Mouse (Mus musculus) liver, embryonic 14.5 days (tissue): Measurements from ENCODE around the gene Atg16l2. TPM values are rescaled to one million over a fixed set of nuclear protein-coding genes. Genes with fewer than 3 reads are reported as not detected.
A peak's percentile ranks its signal among the peaks of the same experiment; 100 is the strongest.

Source experiments
- ATAC-seq: fragments of 200-750 bp; cut with Nextera tagmentation; 2 replicates; pipeline ENCODE4 v1.8.0; 2017; ENCODE audit warnings: moderate number of reproducible peaks, mild to moderate bottlenecking, moderate library complexity; ENCODE audit not compliant: insufficient read depth
- DNase-seq, 3 experiments: peaks; one replicate each; pipeline ENCODE4 v3.0.0-alpha.2; 2012 to 2013; ENCODE audit warnings: low read depth in 3 of 3, low spot score in 3 of 3
- H3K27ac ChIP-seq: fragments of 300-500 bp; sonication (generic); 2 replicates; pipeline ENCODE4 v1.5.1; 2014; ENCODE audit warnings: moderate library complexity, mild to moderate bottlenecking, control low read depth, inconsistent platforms
- H3K27me3 ChIP-seq: fragments of 300-500 bp; sonication (generic); 2 replicates; pipeline ENCODE4 v1.6.1; 2014; ENCODE audit warnings: mild to moderate bottlenecking, low read length, moderate library complexity; ENCODE audit not compliant: control insufficient read depth, insufficient read depth
- H3K36me3 ChIP-seq: fragments of 300-500 bp; sonication (generic); replicated peaks from 2 replicates; pipeline ENCODE4 v1.6.1; 2014; ENCODE audit warnings: low read depth; ENCODE audit not compliant: control insufficient read depth, insufficient read depth
- H3K4me1 ChIP-seq, 2 experiments: fragments of 200-500 bp in 1 of 2; fragments of 300-500 bp in 1 of 2; sonication (generic) in 1 of 2; replicated peaks; 2 replicates each; pipeline ENCODE4 v1.6.1; 2012 to 2014; ENCODE audit warnings: antibody characterized with exemption in 1 of 2, inconsistent platforms in 1 of 2, low read length in 1 of 2; ENCODE audit not compliant: control insufficient read depth in 2 of 2, insufficient read depth in 2 of 2
- H3K4me2 ChIP-seq: fragments of 300-500 bp; sonication (generic); 2 replicates; pipeline ENCODE4 v1.6.1; 2014; ENCODE audit warnings: low read depth, mild to moderate bottlenecking, control low read depth, moderate library complexity
- H3K4me3 ChIP-seq, 2 experiments: fragments of 200-500 bp in 1 of 2; fragments of 300-500 bp in 1 of 2; sonication (generic) in 1 of 2; 2 replicates each; pipeline ENCODE4 v1.5.1; 2012 to 2014; ENCODE audit warnings: low read depth in 2 of 2, low read length in 2 of 2, mild to moderate bottlenecking in 2 of 2, control low read depth in 1 of 2, inconsistent platforms in 1 of 2, moderate library complexity in 1 of 2; ENCODE audit not compliant: insufficient read depth in 1 of 2
- H3K9ac ChIP-seq: fragments of 300-500 bp; sonication (generic); replicated peaks from 2 replicates; pipeline ENCODE4 v1.6.1; 2014; ENCODE audit warnings: mild to moderate bottlenecking, control low read depth, moderate library complexity
- H3K9me3 ChIP-seq: fragments of 300-500 bp; sonication (generic); 2 replicates; pipeline ENCODE4 v1.6.1; 2016; ENCODE audit warnings: low read length, mixed read lengths; ENCODE audit not compliant: control insufficient read depth
- CTCF ChIP-seq: IDR thresholded peaks from 2 replicates; pipeline ENCODE4 v1.5.1; 2016; ENCODE audit warnings: antibody characterized with exemption, low read depth, control low read depth
- EP300 ChIP-seq: IDR thresholded peaks from 2 replicates; pipeline ENCODE4 v1.6.1; 2016; ENCODE audit warnings: antibody characterized with exemption, low read depth
- WGBS: fragments of 180-500 bp; shearing (Covaris S2); extraction: QIAGEN DNeasy Blood & Tissue Kit; methylation state at CpG from one replicate; pipeline ENCODE4 v1.1.7; 2014; ENCODE audit not compliant: insufficient replicate concordance; 5-methylcytosine and 5-hydroxymethylcytosine counted together
- polyA plus RNA-seq, 2 experiments: library from polyadenylated mRNA; depleted of rRNA in 1 of 2; stranded (reverse) in 1 of 2; unstranded in 1 of 2; fragments of >200 nt; fragmentation: Nextera tagmentation in 1 of 2; extraction: Ambion mirVana in 1 of 2; gene quantifications; 2 replicates each; pipeline versions ENCODE4 v1.2.1 to v1.2.3; 2012 to 2014

Atg16l2 gene
- polyA plus RNA-seq, 2 experiments = 1.8 to 3.1 TPM

GRCm38 (mm10) chr7:101323141-101323594 lies 21.1 kb upstream of the Atg16l2 start:
- no peaks in the 10 kb centered on the region for H3K27me3 ChIP-seq
- ATAC-seq (peak; percentile 49), DNase-seq (no peak)
- TF ChIP-seq EP300 (no peak), CTCF (peak; percentile 64)
- H3K9me3 ChIP-seq = no peaks in the 10 kb centered on the region
- 34% methylated on average over 4 of the region's 4 CpGs for WGBS
- no peak overlapping the region for H3K27ac ChIP-seq
- H3K4me3 ChIP-seq = peak overlapping the region; percentile 57 to 66
- no peaks in the 10 kb centered on the region; the same call in 1 of the 2 replicates for H3K36me3 ChIP-seq
- H3K9ac ChIP-seq = no peak overlapping the region
- H3K4me1 ChIP-seq = peaks cover 21 to 55% of the 10 kb centered on the region in 2 experiments
- H3K4me2 ChIP-seq = peak overlapping the region; percentile 76

DNA sequence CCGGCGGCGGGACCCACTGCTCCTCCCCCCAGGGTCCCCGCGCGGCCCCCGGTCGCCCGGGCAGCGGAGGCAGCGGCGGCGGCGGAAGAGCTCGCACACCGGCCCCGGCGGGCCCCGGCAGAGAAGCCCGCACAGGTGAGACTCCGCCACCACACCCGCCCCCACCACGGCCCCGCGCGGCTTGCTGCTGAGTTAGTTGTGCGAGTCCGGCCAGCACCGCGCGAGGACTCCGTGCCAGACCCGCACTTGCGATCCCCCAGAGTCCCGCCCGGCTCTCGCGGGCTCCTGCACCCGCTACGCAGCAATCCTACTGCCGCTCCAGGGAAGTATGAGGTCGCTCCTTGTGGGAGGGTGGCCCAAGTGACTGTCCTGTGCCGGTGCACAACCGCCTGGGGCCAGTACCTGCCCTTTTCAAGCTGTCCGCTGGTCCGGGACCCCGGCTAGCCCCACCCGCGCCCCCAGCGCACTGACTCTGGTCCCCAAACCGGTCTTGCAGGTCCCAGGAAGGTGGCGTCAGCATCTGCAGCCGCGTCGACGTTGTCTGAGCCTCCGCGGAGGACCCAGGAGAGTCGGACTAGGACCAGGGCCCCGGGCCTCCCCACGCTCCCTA lies 19.3 kb upstream of the Atg16l2 start:
- no peak for DNase-seq
- 2% methylated on average over 51 of the region's 61 CpGs for whole genome bisulfite sequencing
- TF ChIP-seq CTCF (no peak), EP300 (no peak)

GRCm38 (mm10) chr7:101320399-101321217 lies 18.6 kb upstream of the Atg16l2 start:
- H3K9me3 ChIP-seq = no peaks in the 10 kb centered on the region
- no peak for DNase-seq
- H3K27ac ChIP-seq = peak overlapping the region; percentile 41
- peak overlapping the region; percentile 78 for H3K9ac ChIP-seq
- WGBS = 6% methylated on average over 33 of the region's 37 CpGs
- no peak for TF ChIP-seq EP300
- no peak for TF ChIP-seq CTCF
- no peaks in the 10 kb centered on the region for H3K27me3 ChIP-seq
- peak overlapping the region; percentile 57 to 66 for H3K4me3 ChIP-seq
- peak overlapping the region; percentile 76 for H3K4me2 ChIP-seq
- ATAC-seq = peak; percentile 30
- no peaks in the 10 kb centered on the region for H3K36me3 ChIP-seq
- H3K4me1 ChIP-seq = peaks cover 46 to 75% of the 10 kb centered on the region in 2 experiments

More for the DNA sequence above, 19.3 kb upstream of the Atg16l2 start:
- H3K4me3 ChIP-seq = peak overlapping the region; percentile 57 to 66
- peak overlapping the region; percentile 78 for H3K9ac ChIP-seq
- no peaks in the 10 kb centered on the region for H3K36me3 ChIP-seq
- no peaks in the 10 kb centered on the region for H3K27me3 ChIP-seq
- peak overlapping the region; percentile 6; the same call in 1 of the 2 replicates for H3K27ac ChIP-seq
- peaks cover 39 to 69% of the 10 kb centered on the region in 2 experiments for H3K4me1 ChIP-seq
- no peaks in the 10 kb centered on the region for H3K9me3 ChIP-seq
- peak overlapping the region; percentile 76 for H3K4me2 ChIP-seq
- ATAC-seq = peak; percentile 9

GRCm38 (mm10) chr7:101319796-101320195 lies 17.7 kb upstream of the Atg16l2 start:
- no peak overlapping the region for H3K9ac ChIP-seq
- DNase-seq = no peak
- no peaks in the 10 kb centered on the region for H3K36me3 ChIP-seq
- H3K27ac ChIP-seq = peak overlapping the region; percentile 59
- WGBS = 62% methylated on average over 1 of the region's 1 CpGs
- H3K4me3 ChIP-seq = no peak overlapping the region
- H3K4me2 ChIP-seq = peak overlapping the region; percentile 76; the same call in 1 of the 2 replicates
- H3K27me3 ChIP-seq = no peaks in the 10 kb centered on the region
- H3K4me1 ChIP-seq = peaks cover 52 to 81% of the 10 kb centered on the region in 2 experiments
- TF ChIP-seq EP300 = no peak
- TF ChIP-seq CTCF = no peak
- ATAC-seq = no peak
- H3K9me3 ChIP-seq = no peaks in the 10 kb centered on the region

GRCm38 (mm10) chr7:101318848-101319247 lies 16.8 kb upstream of the Atg16l2 start:
- Histone ChIP-seq H3K36me3 (no peaks in the 10 kb centered on the region), H3K27me3 (no peaks in the 10 kb centered on the region), H3K9ac (peak overlapping the region; percentile 0; the same call in 1 of the 2 replicates), H3K4me3 (no peak overlapping the region), H3K4me2 (peak overlapping the region; percentile 2), H3K4me1 (peaks cover 50 to 80% of the 10 kb centered on the region in 2 experiments), H3K9me3 (no peaks in the 10 kb centered on the region), H3K27ac (peak overlapping the region; percentile 59)
- DNase-seq (peak in 1 of 3 experiments; percentile 51), ATAC-seq (peak; percentile 47)
- WGBS = 15% methylated on average over 4 of the region's 4 CpGs
- peak; percentile 89 for TF ChIP-seq EP300
- no peak for TF ChIP-seq CTCF
